Mouse (Mus musculus) MEL (cell line): Measurements from ENCODE around the gene Rps15a. TPM values are rescaled to one million over a fixed set of nuclear protein-coding genes. Genes with fewer than 3 reads are reported as not detected.

Experiments used
- DNase-seq: peaks from one replicate; pipeline ENCODE4 v3.0.0; 2011; ENCODE audit warnings: low read depth, low spot score
- H3K27ac ChIP-seq: 2 replicates; pipeline ENCODE4 v1.5.1; 2012; ENCODE audit warnings: low read depth, mild to moderate bottlenecking, control low read depth, low read length, moderate library complexity; ENCODE audit not compliant: control insufficient read depth
- H3K27me3 ChIP-seq, 2 experiments: fragments of 150-350 bp in 1 of 2; sonication (generic) in 1 of 2; 2 replicates each; pipeline ENCODE4 v1.6.1; 2012; ENCODE audit warnings: low read length in 2 of 2, mild to moderate bottlenecking in 2 of 2, improper control_type of control experiment in 1 of 2, moderate library complexity in 1 of 2; ENCODE audit not compliant: insufficient read depth in 2 of 2, control insufficient read depth in 1 of 2
- H3K36me3 ChIP-seq, 2 experiments: 2 replicates each; pipeline ENCODE4 v1.6.1; 2012 to 2014; ENCODE audit warnings: low read length in 2 of 2, improper control_type of control experiment in 1 of 2, inconsistent platforms in 1 of 2, mild to moderate bottlenecking in 1 of 2; ENCODE audit not compliant: insufficient read depth in 2 of 2, control insufficient read depth in 1 of 2
- H3K4me1 ChIP-seq, 2 experiments: fragments of 150-350 bp in 1 of 2; sonication (generic) in 1 of 2; 2 replicates each; pipeline ENCODE4 v1.6.1; 2012; ENCODE audit warnings: low read length in 2 of 2, improper control_type of control experiment in 1 of 2, mild to moderate bottlenecking in 1 of 2; ENCODE audit not compliant: insufficient read depth in 2 of 2, control insufficient read depth in 1 of 2
- H3K4me3 ChIP-seq, 2 experiments: fragments of 150-350 bp in 1 of 2; sonication (generic) in 1 of 2; 2 replicates each; pipeline ENCODE4 v1.5.1; 2012; ENCODE audit warnings: low read depth in 2 of 2, low read length in 2 of 2, mild to moderate bottlenecking in 2 of 2, moderate library complexity in 2 of 2, control low read depth in 1 of 2, improper control_type of control experiment in 1 of 2; ENCODE audit not compliant: control insufficient read depth in 1 of 2, insufficient read depth in 1 of 2
- H3K79me2 ChIP-seq: 2 replicates; pipeline ENCODE4 v1.6.1; 2012; ENCODE audit warnings: mild to moderate bottlenecking, low read length, moderate library complexity; ENCODE audit not compliant: control insufficient read depth, poor library complexity, insufficient read depth
- H3K9ac ChIP-seq: 2 replicates; pipeline ENCODE4 v1.6.1; 2012; ENCODE audit warnings: low read depth, mild to moderate bottlenecking, control low read depth, low read length, moderate library complexity; ENCODE audit not compliant: control insufficient read depth, poor library complexity, severe bottlenecking
- H3K9me3 ChIP-seq: fragments of 150-350 bp; sonication (generic); replicated peaks from 2 replicates; pipeline ENCODE4 v1.6.1; 2012; ENCODE audit warnings: mild to moderate bottlenecking, low read length, improper control_type of control experiment, moderate library complexity; ENCODE audit not compliant: insufficient read depth
- BHLHE40 ChIP-seq: IDR thresholded peaks from 2 replicates; pipeline ENCODE4 v1.6.1; 2012; ENCODE audit warnings: low read depth, mild to moderate bottlenecking, inconsistent platforms, low read length, improper control_type of control experiment, borderline replicate concordance
- CHD1 ChIP-seq: IDR thresholded peaks from 2 replicates; pipeline ENCODE4 v1.6.1; 2012; ENCODE audit warnings: low read depth, mild to moderate bottlenecking, inconsistent platforms, low read length, improper control_type of control experiment
- CHD2 ChIP-seq: IDR thresholded peaks from 2 replicates; pipeline ENCODE4 v1.6.1; 2011; ENCODE audit warnings: low read length, improper control_type of control experiment
- CTCF ChIP-seq, 3 experiments: IDR thresholded peaks in 2 of 3; conservative IDR thresholded peaks in 1 of 3; 2 replicates each; pipeline ENCODE4 v1.5.1; 2011 to 2012; ENCODE audit warnings: low read length in 3 of 3, low read depth in 2 of 3, mild to moderate bottlenecking in 2 of 3, improper control_type of control experiment in 1 of 3, inconsistent platforms in 1 of 3, mixed read lengths in 1 of 3, moderate library complexity in 1 of 3; ENCODE audit not compliant: control insufficient read depth in 1 of 3, insufficient read depth in 1 of 3, poor library complexity in 1 of 3, severe bottlenecking in 1 of 3
- E2F4 ChIP-seq: IDR thresholded peaks from 2 replicates; pipeline ENCODE4 v1.6.1; 2011; ENCODE audit warnings: low read depth, low read length, improper control_type of control experiment, borderline replicate concordance
- JUND ChIP-seq: IDR thresholded peaks from 2 replicates; pipeline ENCODE4 v1.6.1; 2011; ENCODE audit warnings: low read depth, mild to moderate bottlenecking, improper control_type of control experiment, low read length
- MAZ ChIP-seq: IDR thresholded peaks from 2 replicates; pipeline ENCODE4 v1.6.1; 2012; ENCODE audit warnings: low read depth, mild to moderate bottlenecking, inconsistent platforms, low read length, improper control_type of control experiment
- MEF2A ChIP-seq: IDR thresholded peaks from 2 replicates; pipeline ENCODE4 v1.6.1; 2014; ENCODE audit warnings: low read depth, mild to moderate bottlenecking, inconsistent platforms, low read length, improper control_type of control experiment; ENCODE audit not compliant: poor library complexity, insufficient replicate concordance, severe bottlenecking; ENCODE audit errors: extremely low read depth
- MYC ChIP-seq: IDR thresholded peaks from 2 replicates; pipeline ENCODE4 v1.6.1; 2011; ENCODE audit warnings: low read depth, mild to moderate bottlenecking, low read length, improper control_type of control experiment, moderate library complexity
- NELFE ChIP-seq: IDR thresholded peaks from 2 replicates; pipeline ENCODE4 v1.6.1; 2011; ENCODE audit warnings: low read depth, low read length, improper control_type of control experiment
- POLR2AphosphoS5 ChIP-seq: IDR thresholded peaks from 2 replicates; pipeline ENCODE4 v1.6.1; 2012; ENCODE audit warnings: low read depth, borderline replicate concordance, mild to moderate bottlenecking, inconsistent platforms, low read length, moderate library complexity, mixed read lengths
- RCOR1 ChIP-seq: IDR thresholded peaks from 2 replicates; pipeline ENCODE4 v1.6.1; 2012; ENCODE audit warnings: low read depth, mild to moderate bottlenecking, inconsistent platforms, low read length, improper control_type of control experiment
- TAL1 ChIP-seq: IDR thresholded peaks from 2 replicates; pipeline ENCODE4 v1.6.1; 2012; ENCODE audit warnings: mild to moderate bottlenecking, inconsistent platforms, low read length, moderate library complexity, mixed read lengths
- TBP ChIP-seq: IDR thresholded peaks from 2 replicates; pipeline ENCODE4 v1.8.0; 2011; ENCODE audit warnings: low read depth, low read length, improper control_type of control experiment
- UBTF ChIP-seq: IDR thresholded peaks from 2 replicates; pipeline ENCODE4 v1.6.1; 2012; ENCODE audit warnings: low read depth, mild to moderate bottlenecking, inconsistent platforms, low read length, improper control_type of control experiment, moderate library complexity, borderline replicate concordance; ENCODE audit not compliant: insufficient read depth
- USF2 ChIP-seq, 2 experiments: IDR thresholded peaks; 2 replicates each; pipeline ENCODE4 v1.6.1; 2011 to 2012; ENCODE audit warnings: improper control_type of control experiment in 2 of 2, low read length in 2 of 2, borderline replicate concordance in 1 of 2, inconsistent platforms in 1 of 2, low read depth in 1 of 2, mild to moderate bottlenecking in 1 of 2; ENCODE audit not compliant: insufficient read depth in 1 of 2
- ZKSCAN1 ChIP-seq: IDR thresholded peaks from 2 replicates; pipeline ENCODE4 v1.6.1; 2012; ENCODE audit warnings: low read depth, mild to moderate bottlenecking, inconsistent platforms, low read length, improper control_type of control experiment, moderate library complexity
- polyA plus RNA-seq, 2 experiments: library from polyadenylated mRNA; stranded (reverse) in 1 of 2; unstranded in 1 of 2; fragments of >175 nt in 1 of 2; fragments of >200 nt in 1 of 2; gene quantifications; 2 replicates each; pipeline versions ENCODE4 v1.2.1 to v1.2.4; 2012; ENCODE audit warnings: low replicate concordance in 2 of 2, low read depth in 1 of 2; ENCODE audit not compliant: insufficient read length in 2 of 2, insufficient read depth in 1 of 2, missing spikeins in 1 of 2
- total RNA-seq: library from RNA; depleted of rRNA; stranded (reverse); fragments of 300-350 nt; gene quantifications from 2 replicates; pipeline ENCODE4 v1.2.3, GENCODE M21; 2012

Gene Rps15a
- total and polyA plus RNA-seq, 3 experiments, result 589 to 2,420 TPM; not detected in 1

DNA sequence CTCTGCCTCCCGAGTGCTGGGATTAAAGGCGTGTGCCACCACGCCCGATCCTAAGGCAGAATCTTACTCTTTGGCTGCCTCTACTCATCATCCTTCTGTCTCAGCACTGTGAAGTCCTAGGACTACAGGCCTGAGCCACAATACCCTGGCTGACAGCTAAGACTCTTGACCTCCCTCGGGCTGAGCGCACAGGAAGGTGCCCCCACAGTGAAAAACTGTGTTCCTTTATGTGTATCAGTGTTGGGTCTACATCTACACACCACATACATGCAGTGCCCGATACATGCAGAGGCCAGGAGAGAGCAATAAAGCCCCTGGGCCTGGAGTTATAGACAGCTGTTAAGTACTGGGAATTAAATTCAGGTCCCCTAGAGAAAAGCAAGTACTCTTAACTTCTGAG, 6.2 kb upstream of the Rps15a start:
- peaks cover 10 to 52% of the 10 kb centered on the region in 2 experiments; a peak in 3 of 4 replicates for H3K36me3 ChIP-seq
- H3K4me3 ChIP-seq, result no peak overlapping the region
- no peaks in the 10 kb centered on the region for H3K9me3 ChIP-seq
- H3K4me1 ChIP-seq, result peaks cover 13 to 28% of the 10 kb centered on the region in 2 experiments
- no peak overlapping the region for H3K27ac ChIP-seq
- TF ChIP-seq MAZ (no peak), UBTF (no peak), NELFE (no peak), CHD1 (no peak), MYC (no peak)
- H3K27me3 ChIP-seq, result no peaks in the 10 kb centered on the region
- H3K9ac ChIP-seq, result no peak overlapping the region
- H3K79me2 ChIP-seq, result peaks cover 10% of the 10 kb centered on the region
- no peak for DNase-seq

DNA sequence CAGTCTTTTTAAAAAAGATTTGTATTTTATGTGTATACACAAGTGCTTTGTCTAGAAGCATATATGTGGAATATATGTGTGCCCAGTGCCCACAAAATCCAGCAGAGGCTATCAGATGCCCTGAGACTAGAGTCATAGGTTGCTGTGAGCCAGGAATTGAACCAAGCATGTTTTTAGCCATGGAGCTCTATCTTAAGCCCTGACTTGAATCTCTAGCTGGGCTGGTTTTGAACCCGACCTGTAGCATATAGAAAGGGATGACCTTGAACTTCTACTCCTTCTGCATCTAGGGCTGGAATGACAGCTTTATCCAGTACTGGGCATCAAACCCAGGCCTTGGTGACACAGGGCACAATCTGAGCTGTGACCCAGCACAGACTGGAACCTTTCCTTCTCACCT, 4.7 kb upstream of the Rps15a start:
- peaks cover 8% of the 10 kb centered on the region for H3K79me2 ChIP-seq
- peaks cover 15 to 26% of the 10 kb centered on the region in 2 experiments for H3K4me1 ChIP-seq
- H3K27ac ChIP-seq, result no peak overlapping the region
- H3K9ac ChIP-seq, result no peak overlapping the region
- no peaks in the 10 kb centered on the region for H3K9me3 ChIP-seq
- H3K4me3 ChIP-seq, result no peak overlapping the region
- H3K36me3 ChIP-seq, result peaks cover 10 to 40% of the 10 kb centered on the region in 2 experiments; a peak in 3 of 4 replicates
- no peak for DNase-seq
- H3K27me3 ChIP-seq, result no peaks in the 10 kb centered on the region
- no peak for TF ChIP-seq TBP
- TF ChIP-seq, all 39 proteins: peak for 0

DNA sequence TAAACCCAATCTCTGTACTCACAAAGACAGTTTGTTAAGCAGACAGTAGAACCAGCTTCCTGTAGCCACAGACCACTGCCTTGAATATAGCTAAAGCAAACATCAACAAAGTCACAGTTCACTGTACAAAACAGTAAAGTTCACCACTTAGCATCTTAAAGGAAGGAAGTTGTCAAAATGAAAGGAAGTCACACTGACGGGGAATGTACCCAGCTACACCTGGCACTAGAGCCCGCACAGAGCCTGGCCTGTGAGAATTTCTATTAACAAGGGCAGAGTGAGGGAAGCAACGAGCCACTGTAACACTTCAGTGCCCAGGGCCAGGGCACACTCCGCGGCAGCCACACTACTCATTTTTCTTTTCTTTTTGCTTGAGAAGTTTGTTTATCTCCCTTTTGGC, 4.0 kb upstream of the Rps15a start:
- peaks cover 11 to 40% of the 10 kb centered on the region in 2 experiments; a peak in 3 of 4 replicates for H3K36me3 ChIP-seq
- TF ChIP-seq MAZ (no peak), POLR2AphosphoS5 (no peak), CHD2 (no peak), BHLHE40 (no peak), JUND (no peak), MEF2A (no peak), CTCF (IDR thresholded peaks at IDR 0.05 in 2 of 3, conservative IDR thresholded peaks at IDR 0.05 in 1 of 3; ENCODE audit: control insufficient read depth in 1 of 3, insufficient read depth in 1 of 3, low read depth in 2 of 3, low read length in 3 of 3, poor library complexity in 1 of 3, severe bottlenecking in 1 of 3) (no peak), RCOR1 (no peak), TAL1 (no peak), E2F4 (no peak), ZKSCAN1 (no peak), USF2 (IDR thresholded peaks at IDR 0.05; ENCODE audit: borderline replicate concordance in 1 of 2, insufficient read depth in 1 of 2, low read depth in 1 of 2, low read length in 2 of 2) (no peak)
- 0 out of 2 replicates have a peak overlapping the region, but pooled peaks have one; percentile 22 for H3K9ac ChIP-seq
- DNase-seq, result no peak
- H3K27me3 ChIP-seq, result no peaks in the 10 kb centered on the region
- H3K4me1 ChIP-seq, result peaks cover 15 to 26% of the 10 kb centered on the region in 2 experiments
- H3K4me3 ChIP-seq, result no peak overlapping the region
- peak overlapping the region; percentile 88 for H3K27ac ChIP-seq
- no peaks in the 10 kb centered on the region for H3K9me3 ChIP-seq
- H3K79me2 ChIP-seq, result peaks cover 15% of the 10 kb centered on the region
